Mouse (Mus musculus): ENCODE results near the gene Ttll11. TPM values are rescaled to one million over a fixed set of nuclear protein-coding genes. Genes with fewer than 3 reads are reported as not detected.

Gene Ttll11
- polyA plus RNA-seq, 1 experiment from 2014 or later = 1.3 TPM

DNA sequence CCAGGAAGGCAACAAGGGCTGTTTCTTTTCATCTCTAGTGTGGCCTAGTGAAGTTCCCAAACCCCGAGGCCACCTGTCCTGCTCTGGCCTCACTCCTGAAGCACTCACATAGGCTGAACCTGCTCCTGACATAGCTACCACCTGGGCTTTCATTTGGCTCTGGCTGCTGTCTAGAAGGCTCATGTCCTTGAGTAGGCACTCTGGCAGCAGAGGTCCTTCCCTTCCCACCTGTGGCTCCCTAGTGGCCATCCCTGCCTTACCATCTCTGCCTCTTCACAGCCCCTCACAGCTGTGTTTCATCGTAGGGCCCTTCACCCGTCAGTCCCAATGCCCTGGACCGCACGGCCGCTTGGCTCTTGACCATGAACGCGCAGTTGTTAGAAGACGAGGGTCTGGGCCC is 258.8 kb downstream of the Ttll11 start:
- Histone ChIP-seq H3K36me3 (ENCODE audit: control insufficient read depth, insufficient read depth, low read length) (peaks cover 8% of the 10 kb centered on the region), H3K9ac (ENCODE audit: low read depth, low read length) (no peak overlapping the region), H3K4me2 (replicated peaks; ENCODE audit: low read depth, low read length) (no peak overlapping the region), H3K4me3 (ENCODE audit: low read depth, low read length) (no peak overlapping the region), H3K9me3 (ENCODE audit: control insufficient read depth, low read length) (no peaks in the 10 kb centered on the region), H3K27me3 (ENCODE audit: control insufficient read depth, insufficient read depth, low read length) (no peaks in the 10 kb centered on the region), H3K4me1 (replicated peaks; ENCODE audit: control insufficient read depth, insufficient read depth, low read length) (no peaks in the 10 kb centered on the region), H3K27ac (ENCODE audit: low read depth, low read length) (no peak overlapping the region)
- no peak for ATAC-seq (ENCODE audit: low FRiP score)
- WGBS = 91% methylated on average over 9 of the region's 9 CpGs
- DNase-seq (ENCODE audit: low spot score) = no peak

DNA sequence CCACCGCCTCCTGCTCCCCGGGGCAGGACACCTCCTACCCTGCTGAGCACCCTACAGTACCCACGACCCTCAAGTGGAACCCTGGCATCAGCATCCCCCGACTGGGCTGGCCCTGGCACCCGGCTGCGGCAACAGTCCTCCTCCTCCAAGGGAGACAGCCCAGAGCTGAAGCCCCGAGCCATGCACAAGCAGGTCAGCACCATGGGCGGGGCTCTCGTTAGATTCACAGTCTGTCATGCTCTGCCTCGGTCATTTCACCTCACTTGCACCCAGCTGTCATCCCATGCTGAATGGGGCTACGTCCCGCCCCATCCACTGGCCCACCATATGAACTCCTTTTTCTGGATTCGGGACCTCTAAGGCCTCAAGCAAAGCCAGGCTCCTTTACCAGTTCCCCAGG is 259.2 kb downstream of the Ttll11 start:
- no peaks in the 10 kb centered on the region for H3K4me1 ChIP-seq (replicated peaks; ENCODE audit: control insufficient read depth, insufficient read depth, low read length)
- H3K27me3 ChIP-seq (ENCODE audit: control insufficient read depth, insufficient read depth, low read length) = no peaks in the 10 kb centered on the region
- no peaks in the 10 kb centered on the region for H3K9me3 ChIP-seq (ENCODE audit: control insufficient read depth, low read length)
- DNase-seq (ENCODE audit: low spot score) (no peak), ATAC-seq (ENCODE audit: low FRiP score) (no peak)
- H3K4me3 ChIP-seq (ENCODE audit: low read depth, low read length) = no peak overlapping the region
- H3K4me2 ChIP-seq (replicated peaks; ENCODE audit: low read depth, low read length) = no peak overlapping the region
- no peak overlapping the region for H3K27ac ChIP-seq (ENCODE audit: low read depth, low read length)
- no peak overlapping the region for H3K9ac ChIP-seq (ENCODE audit: low read depth, low read length)
- peaks cover 8% of the 10 kb centered on the region for H3K36me3 ChIP-seq (ENCODE audit: control insufficient read depth, insufficient read depth, low read length)
- 93% methylated on average over 13 of the region's 13 CpGs for WGBS

DNA sequence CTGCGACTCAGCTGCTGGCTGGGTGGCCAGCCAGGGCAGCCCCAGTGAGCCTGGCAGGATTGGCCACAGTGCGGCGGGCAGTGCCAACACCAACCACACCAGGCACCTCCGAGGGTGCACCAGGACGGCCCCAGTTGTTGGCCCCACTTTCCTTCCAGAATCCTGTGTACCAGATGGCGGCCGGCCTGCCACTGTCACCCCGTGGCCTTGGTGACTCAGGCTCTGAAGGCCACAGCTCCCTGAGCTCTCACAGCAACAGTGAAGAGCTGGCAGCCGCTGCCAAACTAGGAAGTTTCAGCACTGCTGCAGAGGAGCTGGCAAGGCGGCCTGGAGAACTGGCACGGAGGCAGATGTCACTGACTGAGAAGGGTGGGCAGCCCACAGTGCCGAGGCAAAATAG is 259.6 kb downstream of the Ttll11 start:
- Histone ChIP-seq H3K9ac (ENCODE audit: low read depth, low read length) (no peak overlapping the region), H3K4me1 (replicated peaks; ENCODE audit: control insufficient read depth, insufficient read depth, low read length) (no peaks in the 10 kb centered on the region), H3K36me3 (ENCODE audit: control insufficient read depth, insufficient read depth, low read length) (peaks cover 8% of the 10 kb centered on the region), H3K4me3 (ENCODE audit: low read depth, low read length) (no peak overlapping the region), H3K27ac (ENCODE audit: low read depth, low read length) (no peak overlapping the region), H3K27me3 (ENCODE audit: control insufficient read depth, insufficient read depth, low read length) (no peaks in the 10 kb centered on the region), H3K9me3 (ENCODE audit: control insufficient read depth, low read length) (no peaks in the 10 kb centered on the region), H3K4me2 (replicated peaks; ENCODE audit: low read depth, low read length) (no peak overlapping the region)
- ATAC-seq (ENCODE audit: low FRiP score) (no peak), DNase-seq (ENCODE audit: low spot score) (no peak)
- WGBS = 96% methylated on average over 12 of the region's 12 CpGs

DNA sequence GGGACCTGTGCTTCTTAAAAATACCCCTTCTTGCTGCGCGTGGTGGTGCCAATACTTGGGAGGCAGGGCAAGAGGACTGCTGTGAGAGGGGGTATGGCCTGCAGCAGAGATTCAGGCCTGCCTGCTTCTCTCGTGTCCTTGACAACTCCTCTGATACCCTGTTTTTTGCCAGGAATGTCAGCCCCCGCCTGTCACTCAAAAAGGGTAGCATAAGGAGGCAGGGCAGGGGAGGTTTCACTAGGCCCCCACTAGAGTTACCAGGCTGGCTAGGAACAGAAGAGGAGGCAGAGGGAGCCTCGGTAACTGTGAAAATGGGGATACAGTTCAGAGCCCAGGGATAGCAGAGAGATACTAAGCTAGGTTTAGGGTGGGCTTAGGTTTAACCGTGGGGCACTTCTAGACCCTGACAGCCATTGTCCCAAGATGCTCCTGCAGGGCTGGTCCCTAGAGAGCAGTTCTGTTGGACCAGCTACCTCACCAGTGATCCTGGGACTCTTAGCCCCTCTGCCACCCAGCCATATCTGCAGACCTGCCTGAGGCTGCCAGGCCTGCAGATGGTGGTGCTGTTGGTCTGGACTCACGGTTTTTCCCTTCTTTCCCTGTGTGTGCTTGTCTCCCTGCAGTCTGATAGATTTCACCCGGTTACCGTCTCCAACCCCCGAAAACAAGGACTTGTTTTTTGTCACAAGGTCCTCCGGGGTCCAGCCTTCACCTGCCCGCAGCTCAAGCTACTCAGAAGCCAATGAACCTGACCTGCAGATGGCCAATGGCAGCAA is 260.3 kb downstream of the Ttll11 start:
- WGBS = 90% methylated on average over 12 of the region's 12 CpGs
- H3K36me3 ChIP-seq (ENCODE audit: control insufficient read depth, insufficient read depth, low read length) = peaks cover 8% of the 10 kb centered on the region
- no peak for ATAC-seq (ENCODE audit: low FRiP score)

DNA sequence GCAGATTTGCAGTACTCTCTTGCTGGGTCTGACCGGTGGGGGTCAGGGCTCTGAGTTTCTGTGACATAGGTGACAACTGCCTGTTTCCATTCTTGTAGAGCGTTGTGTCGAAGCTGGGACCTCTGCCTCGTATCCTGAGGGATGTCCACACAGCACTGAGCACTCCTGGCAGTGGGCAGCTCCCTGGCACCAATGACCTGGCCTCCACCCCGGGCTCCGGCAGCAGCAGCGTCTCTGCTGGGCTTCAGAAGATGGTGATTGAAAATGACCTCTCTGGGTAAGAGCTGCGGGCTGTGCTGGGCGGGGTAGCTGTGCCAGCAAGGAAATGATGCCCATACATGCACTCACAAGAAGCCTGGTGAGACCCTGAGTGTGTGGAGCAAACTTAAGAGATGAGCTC is 261.1 kb downstream of the Ttll11 start:
- Histone ChIP-seq H3K9ac (ENCODE audit: low read depth, low read length) (no peak overlapping the region), H3K36me3 (ENCODE audit: control insufficient read depth, insufficient read depth, low read length) (peaks cover 8% of the 10 kb centered on the region), H3K27me3 (ENCODE audit: control insufficient read depth, insufficient read depth, low read length) (no peaks in the 10 kb centered on the region), H3K27ac (ENCODE audit: low read depth, low read length) (no peak overlapping the region), H3K9me3 (ENCODE audit: control insufficient read depth, low read length) (no peaks in the 10 kb centered on the region), H3K4me3 (ENCODE audit: low read depth, low read length) (no peak overlapping the region), H3K4me2 (replicated peaks; ENCODE audit: low read depth, low read length) (no peak overlapping the region), H3K4me1 (replicated peaks; ENCODE audit: control insufficient read depth, insufficient read depth, low read length) (no peaks in the 10 kb centered on the region)
- DNase-seq (ENCODE audit: low spot score) (no peak), ATAC-seq (ENCODE audit: low FRiP score) (no peak)
- 94% methylated on average over 9 of the region's 9 CpGs for WGBS

More for the DNA sequence above, 260.3 kb downstream of the Ttll11 start:
- H3K4me3 ChIP-seq (ENCODE audit: low read depth, low read length) = no peak overlapping the region
- H3K9ac ChIP-seq (ENCODE audit: low read depth, low read length) = no peak overlapping the region
- H3K9me3 ChIP-seq (ENCODE audit: control insufficient read depth, low read length) = no peaks in the 10 kb centered on the region
- no peaks in the 10 kb centered on the region for H3K27me3 ChIP-seq (ENCODE audit: control insufficient read depth, insufficient read depth, low read length)
- H3K4me2 ChIP-seq (replicated peaks; ENCODE audit: low read depth, low read length) = no peak overlapping the region
- no peak for DNase-seq (ENCODE audit: low spot score)
- H3K4me1 ChIP-seq (replicated peaks; ENCODE audit: control insufficient read depth, insufficient read depth, low read length) = no peaks in the 10 kb centered on the region
- no peak overlapping the region for H3K27ac ChIP-seq (ENCODE audit: low read depth, low read length)

DNA sequence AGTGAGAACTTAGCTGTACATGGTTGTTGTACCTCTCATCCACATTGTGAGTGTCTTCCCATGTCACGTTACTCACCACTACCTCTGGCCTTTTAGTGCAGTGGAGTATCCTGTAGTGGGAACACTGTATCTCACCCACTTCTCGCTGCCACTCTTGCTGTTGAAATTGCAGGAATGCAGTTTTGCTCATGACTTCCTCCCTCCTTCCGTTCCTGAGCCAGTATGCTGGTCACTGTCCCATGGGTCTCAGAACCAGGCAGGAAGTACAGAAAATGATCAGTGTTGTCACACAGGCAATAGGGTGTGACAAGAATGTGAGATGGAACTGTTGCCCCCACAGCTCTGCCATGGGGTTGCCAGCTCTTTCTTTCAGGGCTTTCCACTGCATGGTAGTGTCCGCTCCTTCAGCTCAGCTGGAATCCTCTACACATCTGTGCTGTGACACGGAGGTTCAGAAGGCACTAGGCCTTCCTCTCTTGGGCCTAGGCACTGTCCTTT is 261.7 kb downstream of the Ttll11 start:
- Histone ChIP-seq H3K27me3 (ENCODE audit: control insufficient read depth, insufficient read depth, low read length) (no peaks in the 10 kb centered on the region), H3K27ac (ENCODE audit: low read depth, low read length) (no peak overlapping the region), H3K36me3 (ENCODE audit: control insufficient read depth, insufficient read depth, low read length) (peaks cover 8% of the 10 kb centered on the region; the same call in 1 of the 2 replicates), H3K4me1 (replicated peaks; ENCODE audit: control insufficient read depth, insufficient read depth, low read length) (no peaks in the 10 kb centered on the region), H3K9me3 (ENCODE audit: control insufficient read depth, low read length) (no peaks in the 10 kb centered on the region), H3K4me2 (replicated peaks; ENCODE audit: low read depth, low read length) (no peak overlapping the region), H3K9ac (ENCODE audit: low read depth, low read length) (no peak overlapping the region), H3K4me3 (ENCODE audit: low read depth, low read length) (no peak overlapping the region)
- 89% methylated on average over 5 of the region's 5 CpGs for WGBS
- DNase-seq (ENCODE audit: low spot score) (no peak), ATAC-seq (ENCODE audit: low FRiP score) (no peak)

DNA sequence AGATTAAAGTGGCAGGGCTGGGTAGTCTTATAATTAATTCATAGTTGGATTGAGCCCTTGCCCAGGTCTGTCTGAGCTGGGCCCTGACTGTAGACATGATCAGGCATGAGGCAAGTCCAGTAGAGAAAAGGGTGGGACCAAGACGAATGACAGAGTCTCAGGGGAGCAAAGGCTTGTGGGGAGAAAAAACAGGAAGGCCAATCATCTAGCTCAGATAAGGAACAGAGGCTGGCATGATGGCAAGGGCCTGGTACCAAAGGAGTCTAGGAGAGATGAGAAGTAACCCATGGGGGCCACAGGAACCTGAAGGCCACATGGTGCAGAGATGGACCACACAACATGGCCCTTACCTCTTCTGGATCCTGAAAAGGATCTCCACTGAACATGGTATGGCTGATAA is 263.5 kb downstream of the Ttll11 start:
- ATAC-seq (ENCODE audit: low FRiP score) (no peak), DNase-seq (ENCODE audit: low spot score) (no peak)
- Histone ChIP-seq H3K4me1 (replicated peaks; ENCODE audit: control insufficient read depth, insufficient read depth, low read length) (no peaks in the 10 kb centered on the region), H3K36me3 (ENCODE audit: control insufficient read depth, insufficient read depth, low read length) (peaks cover 11% of the 10 kb centered on the region; the same call in 1 of the 2 replicates), H3K9me3 (ENCODE audit: control insufficient read depth, low read length) (no peaks in the 10 kb centered on the region), H3K27ac (ENCODE audit: low read depth, low read length) (no peak overlapping the region), H3K9ac (ENCODE audit: low read depth, low read length) (no peak overlapping the region), H3K4me2 (replicated peaks; ENCODE audit: low read depth, low read length) (no peak overlapping the region), H3K27me3 (ENCODE audit: control insufficient read depth, insufficient read depth, low read length) (no peaks in the 10 kb centered on the region), H3K4me3 (ENCODE audit: low read depth, low read length) (no peak overlapping the region)
- 82% methylated on average over 1 of the region's 1 CpGs for WGBS

DNA sequence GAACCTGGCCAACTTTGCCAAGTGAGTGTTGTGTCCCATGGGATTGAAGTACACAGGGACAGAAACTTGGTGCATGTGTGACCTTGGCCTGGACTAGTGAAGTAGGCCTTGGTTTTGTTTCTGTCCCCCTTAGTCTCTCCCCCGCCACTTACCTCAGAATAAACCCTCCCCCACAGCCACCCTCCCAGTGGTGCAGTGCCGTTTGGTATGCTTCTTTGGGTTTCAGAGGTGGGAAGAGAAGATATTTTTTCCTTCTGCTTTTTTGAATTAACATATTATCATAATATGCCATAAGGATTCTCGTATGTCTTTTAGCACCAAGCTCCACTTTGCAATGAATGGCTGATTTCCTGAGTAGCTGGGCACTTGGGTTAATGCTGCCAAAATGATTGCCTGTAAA is 264.2 kb downstream of the Ttll11 start:
- H3K36me3 ChIP-seq (ENCODE audit: control insufficient read depth, insufficient read depth, low read length) = peaks cover 11% of the 10 kb centered on the region

DNA sequence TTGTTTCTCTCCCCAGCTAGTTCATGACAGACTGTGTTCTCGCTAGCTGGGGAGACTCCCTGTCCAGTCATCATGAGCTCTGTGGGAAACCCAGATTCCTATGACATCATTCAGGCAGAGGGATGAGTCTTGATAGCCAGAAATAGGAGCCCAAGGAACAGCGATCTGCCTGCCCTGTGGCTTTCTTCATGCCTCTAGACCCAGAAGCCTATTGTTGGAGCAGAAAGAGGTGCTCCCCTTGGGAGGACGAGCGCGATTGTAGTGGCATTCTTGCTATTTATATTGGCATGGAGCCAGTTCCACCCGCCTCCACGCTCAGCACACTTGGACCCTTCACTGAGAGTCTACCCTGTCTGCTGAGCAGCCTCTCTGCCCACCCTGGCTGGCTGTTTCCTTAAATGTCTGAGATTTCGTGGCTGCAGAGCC is 265.0 kb downstream of the Ttll11 start:
- Histone ChIP-seq H3K9ac (ENCODE audit: low read depth, low read length) (no peak overlapping the region), H3K27ac (ENCODE audit: low read depth, low read length) (no peak overlapping the region), H3K36me3 (ENCODE audit: control insufficient read depth, insufficient read depth, low read length) (peaks cover 17% of the 10 kb centered on the region), H3K27me3 (ENCODE audit: control insufficient read depth, insufficient read depth, low read length) (no peaks in the 10 kb centered on the region), H3K4me1 (replicated peaks; ENCODE audit: control insufficient read depth, insufficient read depth, low read length) (no peaks in the 10 kb centered on the region), H3K9me3 (ENCODE audit: control insufficient read depth, low read length) (no peaks in the 10 kb centered on the region), H3K4me3 (ENCODE audit: low read depth, low read length) (no peak overlapping the region), H3K4me2 (replicated peaks; ENCODE audit: low read depth, low read length) (no peak overlapping the region)
- 72% methylated on average over 8 of the region's 8 CpGs for WGBS
- no peak for DNase-seq (ENCODE audit: low spot score)
- ATAC-seq (ENCODE audit: low FRiP score) = no peak

More for the DNA sequence above, 264.2 kb downstream of the Ttll11 start:
- Histone ChIP-seq H3K9ac (ENCODE audit: low read depth, low read length) (no peak overlapping the region), H3K4me3 (ENCODE audit: low read depth, low read length) (no peak overlapping the region), H3K27ac (ENCODE audit: low read depth, low read length) (no peak overlapping the region), H3K4me1 (replicated peaks; ENCODE audit: control insufficient read depth, insufficient read depth, low read length) (no peaks in the 10 kb centered on the region), H3K27me3 (ENCODE audit: control insufficient read depth, insufficient read depth, low read length) (no peaks in the 10 kb centered on the region), H3K9me3 (ENCODE audit: control insufficient read depth, low read length) (no peaks in the 10 kb centered on the region), H3K4me2 (replicated peaks; ENCODE audit: low read depth, low read length) (no peak overlapping the region)
- 93% methylated on average over 3 of the region's 3 CpGs for WGBS
- DNase-seq (ENCODE audit: low spot score) (no peak), ATAC-seq (ENCODE audit: low FRiP score) (no peak)
